Mouse (Mus musculus): ENCODE results near the gene Olfr116. TPM values are rescaled to one million over a fixed set of nuclear protein-coding genes. Genes with fewer than 3 reads are reported as not detected.

The Olfr116 gene
- total and polyA plus RNA-seq, 3 experiments = not detected

DNA sequence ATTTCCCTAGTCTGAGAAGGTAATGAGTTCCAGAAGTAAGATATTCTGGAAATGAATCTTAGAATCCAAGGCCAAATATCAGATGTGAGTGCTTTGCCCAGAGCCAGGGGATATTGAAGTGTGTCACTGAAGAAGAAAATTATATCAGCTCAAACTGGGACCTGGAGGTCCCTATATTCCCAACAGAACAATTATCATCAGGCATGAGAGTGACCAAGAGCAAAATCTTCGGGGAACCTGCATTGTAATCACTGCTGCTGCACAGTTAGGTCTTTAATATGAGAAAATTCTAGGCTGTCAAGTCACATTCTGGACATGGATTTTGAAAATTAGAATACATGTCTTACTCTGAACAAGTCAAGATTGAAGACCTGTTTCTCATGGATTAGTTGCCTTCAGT, 36.7 kb upstream of the Olfr116 start, which contains the start of gene Olfr117:
TSS of gene Olfr117 (minus strand) at position 101 of the 400 bp plus-strand sequence.
- Histone ChIP-seq H3K27me3 (replicated peaks) (no peaks in the 10 kb centered on the region), H3K9ac (ENCODE audit: insufficient read depth, low read depth) (no peak within 1 kb of the TSS), H3K4me2 (ENCODE audit: insufficient read depth, low read depth, poor library complexity, severe bottlenecking) (no peak within 1 kb of the TSS), H3K4me3 (replicated peaks in 1 of 3; ENCODE audit: low read depth in 2 of 3, low read length in 2 of 3, poor library complexity in 1 of 3) (no peak within 1 kb of the TSS), H3K27ac (ENCODE audit: insufficient read depth, low read depth) (no peak within 1 kb of the TSS), H3K36me3 (replicated peaks in 1 of 2; ENCODE audit: control insufficient read depth in 1 of 2, insufficient read depth in 1 of 2, low read length in 1 of 2) (no peaks in the 10 kb centered on the region), H3K79me2 (replicated peaks; ENCODE audit: control insufficient read depth, extremely low read depth, insufficient read depth, poor library complexity, severe bottlenecking) (no peaks in the 10 kb centered on the region), H3K9me3 (replicated peaks; ENCODE audit: low read length) (peaks cover 3% of the 10 kb centered on the region), H3K4me1 (ENCODE audit: control insufficient read depth in 1 of 2, insufficient read depth in 2 of 2) (no peaks in the 10 kb centered on the region)
- TF ChIP-seq SIN3A (IDR thresholded peaks at IDR 0.05; ENCODE audit: low read length) (no peak), MXI1 (IDR thresholded peaks at IDR 0.05; ENCODE audit: low read depth, low read length) (no peak), SMC3 (IDR thresholded peaks at IDR 0.05; ENCODE audit: low read depth, low read length) (no peak), IRF4 (IDR thresholded peaks at IDR 0.05; ENCODE audit: low read depth, low read length) (no peak), E2F4 (IDR thresholded peaks at IDR 0.05; ENCODE audit: insufficient replicate concordance, low read depth, low read length) (no peak), RAD21 (IDR thresholded peaks at IDR 0.05; ENCODE audit: low read depth, low read length) (no peak), ZNF384 (IDR thresholded peaks at IDR 0.05; ENCODE audit: low read depth, low read length) (no peak), MEF2A (IDR thresholded peaks at IDR 0.05; ENCODE audit: borderline replicate concordance, low read depth, low read length) (no peak), USF1 (IDR thresholded peaks at IDR 0.05; ENCODE audit: low read depth, low read length) (no peak), JUN (IDR thresholded peaks at IDR 0.05; ENCODE audit: insufficient read depth, low read depth, low read length) (no peak), PAX5 (IDR thresholded peaks at IDR 0.05; ENCODE audit: low read length) (no peak), ZKSCAN1 (IDR thresholded peaks at IDR 0.05; ENCODE audit: borderline replicate concordance, low read depth, low read length) (no peak), TBP (conservative IDR thresholded peaks at IDR 0.05; ENCODE audit: low read depth, low read length) (no peak), USF2 (conservative IDR thresholded peaks at IDR 0.05; ENCODE audit: low read depth, low read length) (no peak), EP300 (IDR thresholded peaks at IDR 0.05; ENCODE audit: low read length) (no peak), ZC3H11A (IDR thresholded peaks at IDR 0.05; ENCODE audit: low read depth, low read length) (no peak), CTCF (conservative IDR thresholded peaks at IDR 0.05 in 1 of 2, IDR thresholded peaks at IDR 0.05 in 1 of 2; ENCODE audit: low read depth in 2 of 2, low read length in 2 of 2) (no peak), UBTF (IDR thresholded peaks at IDR 0.05; ENCODE audit: low read depth, low read length) (no peak), MYC (IDR thresholded peaks at IDR 0.05; ENCODE audit: low read depth, low read length) (no peak), MAX (IDR thresholded peaks at IDR 0.05; ENCODE audit: low read length) (no peak)
- DNase-seq (ENCODE audit: extremely low read depth) = no peak
- in situ Hi-C loops (cut with MboI; ENCODE audit: low pct_ligation_motif_present, low pct_unique_long_range_greater_than_20kb, low sequenced_read_pairs) (no loop called here), dilution Hi-C loops (cut with MboI; ENCODE audit: extremely low pct_ligation_motif_present, extremely low pct_unique_long_range_greater_than_20kb, low sequenced_read_pairs) (no loop called here)

DNA sequence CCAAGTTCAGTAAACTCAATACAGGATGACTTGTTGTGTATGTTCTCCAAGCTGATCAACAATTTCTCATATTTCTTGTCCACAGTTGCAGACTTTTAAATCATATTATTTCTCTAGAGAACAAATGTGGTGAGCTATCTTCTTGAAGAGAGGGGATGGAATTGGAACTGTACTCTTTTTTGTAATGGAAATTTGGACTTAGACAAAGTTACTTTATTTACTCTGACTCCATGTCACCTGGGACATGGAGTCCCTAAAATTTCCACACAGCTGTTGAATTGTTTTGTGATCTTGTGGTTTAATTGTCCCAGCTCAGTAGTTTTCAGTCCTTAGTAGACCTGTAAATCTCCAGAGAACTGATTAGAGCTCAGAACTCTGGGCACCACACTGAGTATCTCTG, 34.4 kb downstream of the Olfr116 start, which contains the start of gene Olfr114:
TSS of gene Olfr114 (minus strand) at position 101 of the 400 bp plus-strand sequence.
- TF ChIP-seq PAX5 (IDR thresholded peaks at IDR 0.05; ENCODE audit: low read length) (no peak), ETS1 (conservative IDR thresholded peaks at IDR 0.05; ENCODE audit: low read depth, low read length) (no peak), JUN (IDR thresholded peaks at IDR 0.05; ENCODE audit: insufficient read depth, low read depth, low read length) (no peak), JUND (conservative IDR thresholded peaks at IDR 0.05; ENCODE audit: low read depth, low read length) (no peak), SIN3A (IDR thresholded peaks at IDR 0.05; ENCODE audit: low read length) (no peak), KAT2A (IDR thresholded peaks at IDR 0.05; ENCODE audit: insufficient replicate concordance, low read length) (no peak), RCOR1 (conservative IDR thresholded peaks at IDR 0.05; ENCODE audit: low read depth, low read length) (no peak), SMC3 (IDR thresholded peaks at IDR 0.05; ENCODE audit: low read depth, low read length) (no peak), NELFE (IDR thresholded peaks at IDR 0.05; ENCODE audit: low read depth, low read length) (no peak), RAD21 (IDR thresholded peaks at IDR 0.05; ENCODE audit: low read depth, low read length) (no peak)
- in situ Hi-C loops (cut with MboI; ENCODE audit: low pct_ligation_motif_present, low pct_unique_long_range_greater_than_20kb, low sequenced_read_pairs) = no loop called here
- Histone ChIP-seq H3K9me3 (replicated peaks; ENCODE audit: low read length) (peaks cover 2% of the 10 kb centered on the region), H3K27me3 (replicated peaks) (no peaks in the 10 kb centered on the region), H3K4me2 (ENCODE audit: insufficient read depth, low read depth, poor library complexity, severe bottlenecking) (no peak within 1 kb of the TSS), H3K27ac (ENCODE audit: insufficient read depth, low read depth) (no peak within 1 kb of the TSS), H3K36me3 (replicated peaks in 1 of 2; ENCODE audit: control insufficient read depth in 1 of 2, insufficient read depth in 1 of 2, low read length in 1 of 2) (no peaks in the 10 kb centered on the region), H3K4me3 (replicated peaks in 1 of 3; ENCODE audit: low read depth in 2 of 3, low read length in 2 of 3, poor library complexity in 1 of 3) (no peak within 1 kb of the TSS), H3K4me1 (ENCODE audit: control insufficient read depth in 1 of 2, insufficient read depth in 2 of 2) (no peaks in the 10 kb centered on the region), H3K9ac (ENCODE audit: insufficient read depth, low read depth) (no peak within 1 kb of the TSS), H3K79me2 (replicated peaks; ENCODE audit: control insufficient read depth, extremely low read depth, insufficient read depth, poor library complexity, severe bottlenecking) (no peaks in the 10 kb centered on the region)
- no peak for DNase-seq (ENCODE audit: extremely low read depth)
- dilution Hi-C loops (cut with MboI; ENCODE audit: extremely low pct_ligation_motif_present, extremely low pct_unique_long_range_greater_than_20kb, low sequenced_read_pairs) = no loop called here
